Mouse (Mus musculus): ENCODE measurements around the gene Eef1a1.
A peak's percentile ranks its signal among the peaks of the same experiment; 100 is the strongest.
"Not testable (repeated sequence)": the region's sequence is repeated elsewhere in the genome, so short reads cannot be mapped to it uniquely, and the experiment has no call there.

Eef1a1 gene

GRCm38 (mm10) chr9:78488890-78489420, at the start of gene Eef1a1:
Eef1a1 (minus strand) TSS chr9:78489151.
- no peak for DNase-seq (ENCODE audit: extremely low read depth, low read depth)

GRCm38 (mm10) chr9:78538421-78538820, 49.5 kb upstream of the Eef1a1 start:
- no peak for DNase-seq (ENCODE audit: extremely low read depth, low read depth)

GRCm38 (mm10) chr9:78537154-78537873, 48.4 kb upstream of the Eef1a1 start:
- no peak for DNase-seq (ENCODE audit: extremely low read depth, low read depth)

- no peak for DNase-seq (ENCODE audit: extremely low read depth, low read depth)
These were observed 45.7 kb upstream of the Eef1a1 start for GRCm38 (mm10) chr9:78534606-78535005.

GRCm38 (mm10) chr9:78533296-78533935, 44.5 kb upstream of the Eef1a1 start:
- no peak for DNase-seq (ENCODE audit: extremely low read depth, low read depth)

GRCm38 (mm10) chr9:78532341-78532819, 43.4 kb upstream of the Eef1a1 start:
- no peak for DNase-seq (ENCODE audit: extremely low read depth, low read depth)

GRCm38 (mm10) chr9:78531816-78532215, 42.9 kb upstream of the Eef1a1 start:
- no peak for DNase-seq (ENCODE audit: extremely low read depth, low read depth)

- peak; percentile 61 for DNase-seq (ENCODE audit: extremely low read depth, low read depth)
These were observed 38.9 kb upstream of the Eef1a1 start for GRCm38 (mm10) chr9:78527767-78528381.

GRCm38 (mm10) chr9:78527301-78527761, 38.4 kb upstream of the Eef1a1 start:
- DNase-seq (ENCODE audit: extremely low read depth, low read depth): peak; percentile 75

GRCm38 (mm10) chr9:78526206-78526605, 37.3 kb upstream of the Eef1a1 start:
- no peak for DNase-seq (ENCODE audit: extremely low read depth, low read depth)

- no peak for DNase-seq (ENCODE audit: extremely low read depth, low read depth)
These were observed 36.6 kb upstream of the Eef1a1 start for GRCm38 (mm10) chr9:78525451-78526135.

- no peak for DNase-seq (ENCODE audit: extremely low read depth, low read depth)
These were observed 32.7 kb upstream of the Eef1a1 start for GRCm38 (mm10) chr9:78521689-78522088.

GRCm38 (mm10) chr9:78520780-78521601, 32.0 kb upstream of the Eef1a1 start:
- DNase-seq (ENCODE audit: extremely low read depth, low read depth): no peak

- DNase-seq (ENCODE audit: extremely low read depth, low read depth): no peak
These were observed 31.3 kb upstream of the Eef1a1 start for GRCm38 (mm10) chr9:78520127-78520779.

- not testable (repeated sequence) for DNase-seq (ENCODE audit: extremely low read depth, low read depth)
These were observed 28.3 kb upstream of the Eef1a1 start for GRCm38 (mm10) chr9:78517237-78517636.

GRCm38 (mm10) chr9:78516125-78516524, 27.2 kb upstream of the Eef1a1 start:
- no peak for DNase-seq (ENCODE audit: extremely low read depth, low read depth)

- no peak for DNase-seq (ENCODE audit: extremely low read depth, low read depth)
These were observed 25.7 kb upstream of the Eef1a1 start for GRCm38 (mm10) chr9:78514681-78515080.

- DNase-seq (ENCODE audit: extremely low read depth, low read depth): no peak
These were observed 25.0 kb upstream of the Eef1a1 start for GRCm38 (mm10) chr9:78513776-78514500.

GRCm38 (mm10) chr9:78511705-78512104, 22.8 kb upstream of the Eef1a1 start:
- no peak for DNase-seq (ENCODE audit: extremely low read depth, low read depth)

Data from MEL-GATA-1-ER (cell line).